Mouse (Mus musculus) CD4-positive helper T cell, adult 2 months (primary cell): ENCODE data around the gene Tssk6.

Experiments
- DNase-seq: peaks from one replicate; pipeline ENCODE4 v3.0.0-alpha.2; 2012; ENCODE audit warnings: low read depth, missing footprints, low spot score

Gene Tssk6

GRCm38 (mm10) chr8:69884141-69884540 lies 17.8 kb upstream of the Tssk6 start:
- no peak for DNase-seq

- peak; percentile 55 for DNase-seq
Measured at GRCm38 (mm10) chr8:69887289-69888243, 14.4 kb upstream of the Tssk6 start, which contains the start of gene Cilp2. TSS of gene Cilp2 (minus strand) at chr8:69887687.

- DNase-seq = no peak
Measured at GRCm38 (mm10) chr8:69888244-69888866, 13.6 kb upstream of the Tssk6 start.

- no peak for DNase-seq
Measured at GRCm38 (mm10) chr8:69888902-69889301, 13.1 kb upstream of the Tssk6 start.

GRCm38 (mm10) chr8:69890813-69891241 lies 11.2 kb upstream of the Tssk6 start:
- peak; percentile 37 for DNase-seq

GRCm38 (mm10) chr8:69893863-69894262 lies 8.1 kb upstream of the Tssk6 start:
- DNase-seq = peak; percentile 60

GRCm38 (mm10) chr8:69894836-69895332 lies 7.1 kb upstream of the Tssk6 start:
- DNase-seq = no peak

- no peak for DNase-seq
Measured at GRCm38 (mm10) chr8:69895772-69896451, 6.1 kb upstream of the Tssk6 start.

- DNase-seq = no peak
Measured at GRCm38 (mm10) chr8:69897857-69898256, 4.1 kb upstream of the Tssk6 start.

GRCm38 (mm10) chr8:69899876-69900275 lies 2.1 kb upstream of the Tssk6 start:
- no peak for DNase-seq

- DNase-seq = peak; percentile 27
Measured at GRCm38 (mm10) chr8:69900895-69901451, 1.0 kb upstream of the Tssk6 start.

- peak; percentile 97 for DNase-seq
Measured at GRCm38 (mm10) chr8:69901484-69902162, 361 bp upstream of the Tssk6 start.

- peak; percentile 99 for DNase-seq
Measured at GRCm38 (mm10) chr8:69903063-69903542, 1.1 kb downstream of the Tssk6 start.

- no peak for DNase-seq
Measured at GRCm38 (mm10) chr8:69904096-69904495, 2.1 kb downstream of the Tssk6 start.

GRCm38 (mm10) chr8:69906260-69906659 lies 4.3 kb downstream of the Tssk6 start:
- no peak for DNase-seq

- no peak for DNase-seq
Measured at GRCm38 (mm10) chr8:69907106-69907505, 5.1 kb downstream of the Tssk6 start.

GRCm38 (mm10) chr8:69911917-69912316 lies 9.9 kb downstream of the Tssk6 start:
- DNase-seq = no peak

GRCm38 (mm10) chr8:69912478-69913074 lies 10.6 kb downstream of the Tssk6 start:
- DNase-seq = no peak

GRCm38 (mm10) chr8:69914526-69914925 lies 12.5 kb downstream of the Tssk6 start:
- no peak for DNase-seq

- DNase-seq = no peak
Measured at GRCm38 (mm10) chr8:69915748-69916147, 13.8 kb downstream of the Tssk6 start.
